Mouse (Mus musculus): ENCODE measurements around the gene Spire2.
"Not testable (repeated sequence)": the region's sequence is repeated elsewhere in the genome, so short reads cannot be mapped to it uniquely, and the experiment has no call there.

Spire2 gene

DNA sequence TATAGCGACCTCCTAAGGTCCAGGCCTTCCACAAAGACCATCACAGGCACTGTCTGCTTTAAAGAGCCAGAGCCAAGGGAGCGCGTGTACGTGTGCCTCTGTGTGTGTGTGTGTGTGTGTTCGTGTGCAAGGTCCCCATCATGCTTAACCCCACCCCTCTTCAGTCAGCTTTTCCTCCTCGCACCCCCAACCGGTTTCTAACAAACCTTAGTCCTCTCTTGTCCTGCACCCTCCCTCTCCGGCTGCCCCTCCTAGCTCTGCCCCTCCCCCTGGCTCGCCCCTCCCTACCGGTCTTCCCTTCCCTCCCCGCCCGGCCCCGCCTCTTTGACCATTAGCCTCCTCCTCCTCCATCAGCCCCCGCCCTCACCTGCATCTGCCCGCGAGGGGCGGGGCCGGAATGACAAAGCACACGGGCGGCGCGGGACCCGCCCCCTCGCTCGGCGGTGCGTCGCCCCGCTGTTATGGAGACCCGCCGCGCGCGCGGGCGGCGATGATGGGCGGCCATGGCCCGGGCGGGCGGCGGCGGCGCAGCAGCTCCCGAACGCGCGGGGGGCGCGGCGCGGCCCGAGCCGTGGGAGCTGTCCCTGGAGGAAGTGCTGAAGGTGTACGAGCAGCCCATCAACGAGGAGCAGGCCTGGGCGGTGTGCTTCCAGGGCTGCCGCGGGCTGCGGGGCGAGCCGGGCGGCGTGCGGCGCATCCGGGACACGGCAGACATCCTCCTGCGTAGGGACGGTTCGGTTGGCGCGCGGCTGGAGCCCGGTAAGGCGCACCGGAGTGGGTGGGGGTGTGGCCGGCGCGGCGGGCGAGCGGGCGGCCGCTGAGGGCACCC is at the start of gene Spire2:
Gene Spire2, plus strand, starts transcription at position 452 of the 829 bp plus-strand sequence.
- DNase-seq (ENCODE audit: low spot score in 2 of 2) = peak; percentile 46 to 52

DNA sequence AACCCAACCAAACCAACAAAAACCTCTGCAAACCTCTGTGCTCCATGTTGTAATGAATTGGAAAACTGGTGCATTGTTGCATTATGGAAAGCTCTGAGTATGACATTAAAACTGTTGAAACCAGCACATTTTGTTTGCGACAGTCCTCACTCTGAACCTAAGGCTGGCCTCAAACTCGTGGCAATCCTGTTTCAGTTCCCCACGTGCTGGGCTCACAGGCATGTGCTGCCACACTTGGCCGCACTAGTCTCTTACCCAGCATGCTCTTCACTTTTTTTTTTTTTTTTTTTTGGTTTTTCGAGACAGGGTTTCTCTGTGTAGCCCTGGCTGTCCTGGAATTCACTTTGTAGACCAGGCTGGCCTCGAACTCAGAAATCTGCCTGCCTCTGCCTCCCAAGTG is 49.5 kb upstream of the Spire2 start:
- not testable (repeated sequence) for DNase-seq (ENCODE audit: low spot score in 2 of 2)

DNA sequence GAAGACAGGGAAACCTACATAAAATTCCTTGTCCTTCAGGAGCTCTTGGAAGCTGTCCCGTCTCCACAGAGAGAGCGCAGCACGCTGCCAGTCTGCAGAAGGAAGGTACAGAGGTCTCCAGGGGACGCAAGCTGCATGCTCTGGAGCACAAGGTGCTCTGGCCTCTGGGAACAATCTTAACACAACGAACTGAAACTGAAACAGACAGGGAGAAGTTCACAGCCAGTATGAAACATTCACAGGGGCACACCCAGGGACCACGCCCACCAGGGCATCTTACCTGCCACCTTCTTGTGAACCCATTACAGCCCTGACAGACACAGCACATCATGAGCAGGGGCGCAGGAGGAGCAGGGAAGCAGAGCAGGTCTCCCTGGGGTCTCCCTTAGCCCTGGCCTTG is 48.5 kb upstream of the Spire2 start:
- DNase-seq (ENCODE audit: low spot score in 2 of 2) = no peak

DNA sequence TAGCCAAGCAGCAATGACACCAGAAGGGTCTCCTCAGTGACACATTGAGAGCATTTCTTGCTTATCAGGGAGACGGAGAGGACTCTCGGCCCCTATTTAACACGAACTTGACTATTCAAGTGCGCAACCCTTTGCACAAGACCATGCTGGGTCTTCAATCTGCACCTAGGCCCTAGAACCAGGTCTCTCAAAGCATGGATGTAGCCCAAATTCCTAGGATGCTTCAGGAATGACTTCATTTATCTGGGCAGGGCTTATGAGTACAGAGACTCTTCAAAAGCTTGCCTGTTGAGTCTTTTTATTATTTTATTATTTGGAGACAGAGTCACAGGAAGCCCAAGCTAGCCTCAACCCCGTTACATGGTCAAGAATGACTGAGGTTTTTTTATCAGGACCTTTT is 48.0 kb upstream of the Spire2 start:
- no peak for DNase-seq (ENCODE audit: low spot score in 2 of 2)

DNA sequence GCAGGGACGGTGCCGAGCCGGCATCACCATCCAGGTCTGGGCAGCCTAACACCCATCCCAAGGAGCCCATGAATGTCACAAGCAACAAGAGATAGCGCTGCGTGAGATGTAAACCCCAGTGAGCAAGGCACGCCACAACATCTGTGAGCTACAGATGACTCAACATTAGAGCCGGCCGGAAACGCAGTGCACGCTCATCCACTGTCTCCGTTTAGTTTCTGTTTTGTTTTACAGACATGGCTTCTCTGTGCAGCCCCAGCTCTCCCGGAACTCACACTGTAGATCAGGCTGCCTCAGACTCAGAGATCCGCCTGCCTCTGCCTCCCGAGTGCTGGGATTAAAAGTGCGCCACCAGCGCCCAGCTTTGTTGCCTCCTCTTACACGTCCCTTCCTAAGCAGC is 45.2 kb upstream of the Spire2 start:
- DNase-seq (ENCODE audit: low spot score in 2 of 2) = no peak

DNA sequence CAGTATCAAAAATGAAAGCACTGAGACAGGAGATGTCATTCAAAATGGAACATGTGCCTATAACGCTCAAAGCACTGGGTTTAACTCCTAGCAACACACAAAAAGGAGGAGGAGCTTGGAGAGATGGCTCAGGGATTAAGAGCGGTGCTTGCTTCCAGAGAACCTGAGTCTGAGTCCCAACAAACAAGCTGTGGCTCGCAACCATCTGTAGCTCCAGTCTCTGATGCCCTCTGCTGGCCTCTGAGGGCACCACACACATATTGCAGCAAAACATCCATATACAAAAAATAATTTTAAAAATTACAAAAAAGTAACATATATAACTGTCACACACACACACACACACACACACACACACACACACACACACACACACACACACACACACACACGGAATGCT is 42.3 kb upstream of the Spire2 start:
- DNase-seq (ENCODE audit: low spot score in 2 of 2) = peak; percentile 9 to 11

DNA sequence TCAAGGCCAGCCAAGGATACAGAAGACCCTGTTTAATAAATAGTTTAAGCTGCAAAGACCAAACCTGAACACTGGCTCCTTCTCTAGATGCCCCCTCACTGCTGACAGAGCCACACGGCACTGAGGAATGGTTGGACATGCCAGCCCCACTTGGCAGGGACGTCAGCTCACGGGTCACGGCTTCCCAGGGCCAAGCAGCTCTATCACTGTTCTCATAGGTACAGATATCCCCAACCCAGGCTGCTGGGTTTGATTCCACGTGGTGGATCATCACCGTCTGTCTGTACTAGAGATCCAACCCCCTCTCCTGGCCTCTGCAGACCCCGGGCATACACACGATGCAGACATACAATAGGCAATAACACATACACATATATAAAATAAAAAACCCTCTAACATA is 41.8 kb upstream of the Spire2 start:
- no peak for DNase-seq (ENCODE audit: low spot score in 2 of 2)

DNA sequence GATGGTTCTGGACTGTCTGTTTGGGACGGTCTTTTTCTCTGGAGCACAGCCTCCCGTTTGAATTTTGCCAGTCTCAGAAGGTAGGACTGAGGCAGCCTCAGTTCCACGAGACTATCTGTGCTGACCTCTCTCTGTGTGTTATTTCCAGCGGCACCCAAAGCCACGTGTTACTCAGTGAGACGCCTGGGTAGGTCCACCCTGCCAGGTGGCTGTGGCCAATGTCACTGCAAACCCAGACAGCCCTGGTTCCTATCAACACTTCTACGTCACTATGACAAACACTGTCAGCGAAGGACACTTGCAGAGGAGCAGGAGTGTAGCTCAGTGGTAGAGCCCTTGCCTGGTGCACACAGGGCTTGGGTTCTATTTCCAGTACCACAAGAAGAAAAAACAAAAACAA is 40.8 kb upstream of the Spire2 start:
- DNase-seq (ENCODE audit: low spot score in 2 of 2) = no peak

DNA sequence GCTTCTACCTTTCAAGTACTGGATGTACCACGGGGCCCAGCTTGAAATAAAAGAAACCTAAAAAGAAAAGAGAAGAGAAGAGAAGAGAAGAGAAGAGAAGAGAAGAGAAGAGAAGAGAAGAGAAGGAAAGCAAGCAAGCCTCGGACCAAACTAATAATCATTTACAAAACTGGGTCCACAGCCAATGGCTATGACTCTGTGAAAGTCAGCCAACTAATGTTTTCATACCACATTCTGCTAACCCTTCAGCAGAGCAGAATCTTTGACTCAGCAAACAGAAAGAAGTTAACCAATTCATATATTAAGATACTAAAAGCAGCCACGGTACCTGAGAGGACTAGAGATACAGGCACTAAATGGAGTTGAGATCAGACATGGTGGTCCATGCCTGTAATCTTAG is 40.2 kb upstream of the Spire2 start:
- DNase-seq (ENCODE audit: low spot score in 2 of 2) = no peak

DNA sequence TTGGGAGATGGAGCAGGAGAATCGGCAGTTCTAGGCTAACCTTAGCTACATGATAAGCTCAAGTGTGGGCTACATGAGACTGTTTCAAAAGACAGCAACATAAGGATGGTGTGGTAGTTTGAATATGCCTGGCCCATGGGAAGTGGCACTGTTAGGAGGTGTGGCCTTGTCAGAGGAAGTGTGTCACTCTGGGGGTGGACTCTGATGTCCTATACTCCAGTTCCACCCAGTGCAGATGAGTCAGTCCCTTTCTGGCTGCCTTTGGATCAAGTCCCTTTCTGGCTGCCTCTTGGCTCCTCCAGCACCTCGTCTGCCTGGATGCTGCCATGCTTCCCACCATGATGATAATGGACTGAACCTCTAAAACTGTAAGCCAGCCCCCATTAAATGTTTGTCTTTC is 39.7 kb upstream of the Spire2 start:
- no peak for DNase-seq (ENCODE audit: low spot score in 2 of 2)

DNA sequence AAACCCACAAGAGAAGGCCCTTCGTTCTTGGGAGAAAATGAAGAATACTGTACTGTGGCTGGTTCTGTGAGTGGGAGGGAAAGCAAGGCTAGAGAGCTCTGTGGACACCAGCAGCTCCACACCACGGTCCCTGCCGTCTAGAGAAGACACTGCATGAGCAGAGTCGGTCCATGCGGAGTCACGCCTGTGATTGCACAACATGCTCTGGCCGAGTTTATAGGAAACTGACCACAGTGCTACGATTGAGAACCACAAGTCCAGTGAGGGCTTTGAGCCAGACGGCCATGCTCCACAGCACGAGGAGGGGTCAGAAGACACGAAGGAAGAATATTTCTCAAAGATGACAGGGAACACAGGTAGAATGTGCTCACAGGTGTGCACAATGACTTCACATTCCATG is 34.2 kb upstream of the Spire2 start:
- DNase-seq (ENCODE audit: low spot score in 2 of 2) = no peak

DNA sequence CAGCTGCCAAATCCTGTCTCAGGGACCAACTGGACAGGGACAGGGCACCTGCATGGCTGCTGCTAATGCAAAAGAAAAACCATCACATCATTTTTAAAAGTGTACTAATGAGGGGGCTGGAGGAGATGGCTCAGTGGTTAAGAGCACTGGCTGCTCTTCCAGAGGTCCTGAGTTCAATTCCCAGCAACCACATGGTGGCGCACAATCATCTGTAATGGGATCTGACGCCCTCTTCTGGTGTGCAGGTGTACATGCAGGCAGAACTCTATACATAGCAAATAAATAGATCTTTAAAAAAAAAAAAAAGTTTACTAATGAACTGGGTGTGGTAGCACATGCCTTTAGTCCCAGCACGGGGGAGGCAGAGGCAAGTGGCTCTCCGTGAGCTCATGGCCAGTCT is 23.8 kb upstream of the Spire2 start:
- no peak for DNase-seq (ENCODE audit: low spot score in 2 of 2)

DNA sequence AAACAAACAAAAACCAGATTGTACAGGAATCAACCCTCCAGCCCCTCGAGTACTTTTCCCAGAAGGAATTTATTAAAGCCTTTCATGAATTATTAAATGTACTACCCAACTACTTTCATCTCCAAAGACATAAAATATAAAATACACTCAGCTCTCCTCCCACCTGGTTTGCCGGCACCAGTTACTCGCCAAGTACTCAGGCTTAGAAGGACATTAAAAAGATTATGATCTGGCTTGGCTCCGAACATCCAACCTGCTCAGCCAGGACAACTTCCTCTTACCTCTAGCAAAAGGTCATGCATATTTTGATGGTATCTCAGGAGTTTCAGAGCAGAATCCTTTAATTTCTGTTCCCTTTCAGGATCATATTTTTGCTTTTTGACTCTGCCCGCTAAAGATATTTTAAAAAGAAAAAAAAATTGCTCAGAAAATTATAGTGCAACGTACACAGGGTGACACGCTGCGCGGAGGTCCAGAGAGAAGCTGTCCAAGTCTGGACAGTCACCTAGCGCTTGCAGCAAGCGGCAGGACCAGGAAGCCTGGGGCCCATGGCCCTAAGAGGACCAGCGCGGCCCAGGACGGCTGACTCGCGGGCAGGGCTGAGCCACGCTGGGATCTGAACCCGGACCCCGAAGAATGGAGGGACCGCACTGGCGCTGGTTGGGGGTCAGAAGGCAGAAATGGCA is 14.6 kb upstream of the Spire2 start:
- no peak for DNase-seq (ENCODE audit: low spot score in 2 of 2)

DNA sequence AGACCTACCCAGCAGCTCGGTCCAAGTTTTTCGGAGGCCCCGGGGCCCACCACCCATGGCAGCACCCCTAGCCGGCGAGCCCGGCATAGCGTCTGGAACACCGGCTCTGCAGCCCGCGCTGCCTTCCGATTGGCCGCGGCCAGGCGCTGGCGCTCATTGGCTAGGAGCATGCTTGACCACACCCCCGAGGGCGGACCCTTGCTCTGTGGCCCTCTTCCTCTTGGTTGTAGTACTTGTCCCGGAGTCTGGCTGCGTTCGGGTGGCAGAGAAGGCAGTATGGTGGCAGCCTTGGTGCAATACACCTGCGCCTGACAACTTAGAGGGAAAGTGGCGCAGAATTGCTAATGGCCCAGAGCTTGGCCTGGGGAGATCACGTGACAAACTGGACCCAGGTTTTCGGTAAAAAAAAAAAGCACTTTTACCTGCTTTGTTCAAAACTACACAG is 14.0 kb upstream of the Spire2 start, which contains the start of gene Fanca:
Gene Fanca, minus strand, starts transcription at position 110 of the 445 bp plus-strand sequence.
- peak; percentile 85 to 89 for DNase-seq (ENCODE audit: low spot score in 2 of 2)

DNA sequence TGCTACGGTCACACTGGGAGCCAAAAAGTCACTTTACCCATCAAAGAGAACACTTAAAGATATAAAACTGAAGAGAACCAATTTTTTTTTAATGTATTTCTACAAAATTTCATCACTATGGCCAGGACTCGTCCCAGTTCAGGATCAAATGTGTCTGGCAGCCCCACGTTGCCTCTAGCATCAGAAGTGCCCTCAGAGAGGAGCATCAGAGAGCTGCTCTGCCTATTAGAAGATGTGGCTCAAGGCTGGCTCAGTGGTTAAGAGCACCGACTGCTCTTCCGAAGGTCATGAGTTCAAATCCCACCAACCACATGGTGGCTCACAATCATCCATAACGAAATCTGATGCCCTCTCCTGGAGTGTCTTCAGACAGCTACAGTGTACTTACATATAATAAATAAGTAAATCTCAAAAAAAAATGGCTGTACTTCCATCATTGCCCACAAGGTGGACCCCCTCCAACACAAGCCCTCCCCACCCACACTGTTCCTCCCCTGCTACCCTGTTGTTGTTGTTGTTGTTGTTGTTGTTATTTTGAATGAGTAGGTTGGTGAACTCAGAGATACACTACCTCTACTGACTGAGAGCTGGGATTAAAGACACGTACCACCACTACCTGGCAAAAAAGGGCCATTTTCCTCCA is 12.9 kb upstream of the Spire2 start:
- DNase-seq (ENCODE audit: low spot score in 2 of 2) = peak in 1 of 2 experiments; percentile 39

DNA sequence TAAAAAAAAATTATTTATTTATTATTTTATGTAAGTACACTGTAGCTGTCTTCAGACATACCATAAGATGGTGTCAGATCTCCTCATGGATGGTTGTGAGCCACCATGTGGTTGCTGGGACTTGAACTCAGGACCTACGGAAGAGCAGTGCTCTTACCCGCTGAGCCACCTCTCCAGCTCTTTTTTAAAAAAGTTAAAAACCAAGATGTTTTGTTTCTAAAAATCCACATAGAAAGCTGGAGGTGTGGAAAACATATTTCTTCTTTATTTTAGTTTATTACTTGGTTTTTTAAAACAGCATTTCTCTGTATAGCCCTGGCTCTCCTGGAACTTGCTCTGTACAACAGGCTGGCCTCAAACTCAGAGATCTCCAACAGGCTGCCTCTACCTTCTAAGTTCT is 4.0 kb upstream of the Spire2 start:
- no peak for DNase-seq (ENCODE audit: low spot score in 2 of 2)

DNA sequence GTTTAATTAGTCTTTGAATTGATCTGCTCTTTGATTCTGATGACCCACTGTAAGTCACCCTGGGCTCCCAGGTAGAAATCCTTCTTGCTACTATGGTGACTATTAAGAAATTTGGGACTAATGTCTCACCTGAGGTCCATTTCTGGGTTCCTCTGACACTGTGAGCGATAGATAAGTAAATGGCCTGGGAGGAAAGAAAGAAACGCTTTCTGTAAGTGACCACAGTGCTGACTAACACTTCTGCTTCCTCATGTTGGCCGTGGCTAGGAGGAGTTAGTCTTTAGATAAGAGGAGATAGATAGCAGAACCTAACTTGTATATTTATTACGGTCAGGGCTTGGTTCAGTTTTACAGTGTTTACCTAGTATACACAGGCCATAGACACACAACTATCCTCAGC is 3.2 kb upstream of the Spire2 start:
- DNase-seq (ENCODE audit: low spot score in 2 of 2) = no peak

DNA sequence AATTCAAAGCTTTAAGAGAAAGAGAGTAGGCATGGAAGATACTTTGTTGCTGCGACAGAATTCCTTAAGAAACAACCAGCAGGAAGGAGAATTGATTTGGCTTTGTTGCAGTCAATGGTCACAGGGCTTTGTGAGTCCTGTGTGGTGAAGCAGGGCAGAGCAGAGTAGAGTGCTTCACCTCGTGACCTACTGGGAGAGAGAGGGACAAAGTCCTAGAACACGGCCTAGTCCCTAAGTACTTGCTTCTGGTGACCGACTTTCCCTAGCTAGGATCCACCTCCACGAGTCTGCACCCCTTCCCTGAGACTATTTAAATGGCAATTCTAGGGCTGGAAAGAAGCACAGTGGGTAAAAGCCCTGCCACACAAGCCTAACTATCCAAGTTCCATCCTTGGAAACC is 2.6 kb upstream of the Spire2 start:
- no peak for DNase-seq (ENCODE audit: low spot score in 2 of 2)

DNA sequence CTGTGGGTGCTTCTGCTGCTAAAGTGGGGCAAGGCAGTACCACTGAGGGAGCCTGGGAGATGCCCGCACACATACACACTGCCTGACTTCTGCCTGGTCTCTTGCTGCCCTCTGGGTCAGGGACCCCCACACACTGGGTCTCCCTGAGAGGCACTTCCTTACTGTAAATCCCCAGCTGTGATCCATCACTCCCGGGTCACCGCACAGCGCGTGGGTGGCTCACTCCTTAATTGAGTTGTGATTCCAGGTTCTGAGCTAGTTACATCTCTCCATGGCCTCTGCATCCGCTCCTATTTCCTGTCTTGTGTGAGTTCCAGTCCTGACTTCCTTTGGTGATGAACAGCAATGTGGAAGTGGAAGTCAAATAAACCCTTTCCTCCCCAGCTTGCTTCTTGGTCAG is 1.8 kb upstream of the Spire2 start:
- DNase-seq (ENCODE audit: low spot score in 2 of 2) = no peak

DNA sequence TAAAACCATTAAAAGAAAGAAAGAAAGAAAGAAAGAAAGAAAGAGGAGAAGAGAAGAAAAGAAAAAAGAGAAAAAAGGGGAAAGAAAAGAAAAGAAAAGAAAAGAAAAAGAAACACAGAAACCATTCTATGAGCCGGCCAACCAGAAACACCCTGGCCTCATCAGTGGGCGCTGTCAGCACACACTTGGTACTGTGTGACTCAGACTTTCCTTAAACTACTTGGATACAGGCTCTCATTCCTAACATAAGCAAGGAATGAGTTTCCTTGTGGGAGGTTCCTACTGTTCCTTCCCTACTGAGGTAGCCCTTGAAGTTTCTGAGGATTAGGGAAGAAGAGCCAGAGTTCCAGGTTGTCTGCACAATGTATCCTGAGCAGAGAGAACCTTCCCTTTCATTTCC is 1.2 kb upstream of the Spire2 start:
- peak in 1 of 2 experiments; percentile 29 for DNase-seq (ENCODE audit: low spot score in 2 of 2)

DNA sequence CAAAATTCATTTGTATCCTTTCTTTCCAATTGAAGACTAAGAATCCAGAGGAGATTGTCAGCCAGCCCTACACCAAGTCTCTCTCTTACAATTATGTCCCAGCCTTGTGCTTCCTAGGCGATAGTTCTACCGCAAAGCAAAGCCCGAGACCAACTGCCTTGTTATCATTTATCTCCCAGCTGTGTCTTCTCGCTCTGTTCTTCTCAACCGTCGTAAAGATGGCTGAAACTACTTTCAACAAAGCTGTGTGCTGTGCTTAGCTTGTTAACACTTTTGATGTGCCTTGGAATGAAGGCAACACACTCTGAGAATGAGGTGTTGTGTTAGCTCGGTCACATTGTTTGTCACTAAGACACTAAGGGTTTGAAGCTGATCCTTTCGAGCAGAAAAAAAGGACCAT is 703 bp upstream of the Spire2 start:
- DNase-seq (ENCODE audit: low spot score in 2 of 2) = no peak

DNA sequence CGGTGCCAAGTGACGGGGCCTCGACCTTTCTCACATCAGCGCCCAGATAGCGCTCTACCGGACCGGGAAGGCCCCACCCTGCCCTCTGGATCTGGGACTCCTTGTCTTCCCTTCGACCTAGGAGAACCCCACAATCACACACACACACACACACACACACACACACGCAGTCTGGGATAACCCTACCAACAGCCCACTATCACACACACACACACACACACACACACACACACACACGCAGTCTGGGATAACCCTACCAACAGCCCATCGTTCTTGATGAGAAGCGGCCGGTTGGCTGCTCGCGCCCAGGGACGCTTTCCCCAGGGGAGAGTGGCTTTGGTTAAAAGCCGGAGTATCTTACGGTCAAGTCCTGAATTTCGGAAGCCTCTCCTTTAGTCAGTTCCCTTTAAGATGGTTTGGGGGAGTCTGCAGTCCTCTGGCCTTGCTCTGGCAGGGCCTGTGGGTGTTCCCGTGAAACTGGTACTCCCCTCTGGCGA is 626 bp downstream of the Spire2 start:
- DNase-seq (ENCODE audit: low spot score in 2 of 2) = no peak

DNA sequence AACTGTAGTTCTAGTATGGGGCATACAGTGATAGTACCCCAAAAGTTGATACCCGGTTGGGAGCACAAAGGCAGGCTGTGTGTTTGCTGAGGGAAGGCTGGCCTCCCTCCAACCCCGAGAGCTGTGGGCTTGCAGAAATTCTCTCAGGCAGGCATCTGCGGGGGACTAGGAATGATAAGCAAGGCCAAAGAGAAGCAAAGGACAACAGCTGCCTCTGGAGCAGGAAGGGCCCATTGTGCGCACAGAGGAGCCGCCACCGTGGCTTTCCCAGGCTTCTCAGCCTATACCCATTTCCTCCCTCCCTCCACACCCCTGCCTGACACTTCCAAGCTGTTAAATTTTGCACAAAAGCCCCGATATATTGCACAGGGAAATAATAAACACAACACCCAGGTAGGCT is 1.4 kb downstream of the Spire2 start:
- peak; percentile 23 to 28 for DNase-seq (ENCODE audit: low spot score in 2 of 2)

All from frontal cortex, postnatal 36 days (tissue).